Mouse (Mus musculus) natural killer cell, adult 2 months (primary cell): ENCODE results near the gene Cacna2d2.
"Not testable (repeated sequence)": the region's sequence is repeated elsewhere in the genome, so short reads cannot be mapped to it uniquely, and the experiment has no call there.

ENCODE experiments used
- DNase-seq, 2 experiments: peaks; one replicate each; pipeline ENCODE4 v3.0.0; 2022; ENCODE audit warnings: low spot score in 2 of 2

Cacna2d2 gene

DNA sequence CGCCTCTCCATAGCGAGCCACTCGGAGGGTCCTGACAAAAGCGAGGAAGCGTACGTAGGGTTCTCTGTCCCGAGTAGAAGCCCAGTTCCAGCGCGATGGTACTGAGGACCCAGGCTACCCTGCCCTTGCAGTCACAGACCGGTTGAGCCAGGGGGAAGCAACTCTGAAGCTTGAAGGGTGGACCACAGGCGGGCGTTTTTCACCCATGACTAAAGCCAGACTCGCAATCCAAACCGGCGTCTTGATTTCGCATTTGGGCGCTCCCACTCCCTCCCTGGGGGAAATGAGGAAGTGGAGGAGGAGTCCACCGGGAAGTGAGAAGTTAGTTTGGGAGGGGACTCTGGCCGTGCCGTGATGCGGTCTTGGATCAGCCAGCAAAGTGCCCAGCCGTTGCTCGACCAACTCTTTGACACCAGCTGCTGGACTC, 155.6 kb downstream of the Cacna2d2 start:
- DNase-seq, result peak in 1 of 2 experiments; percentile 29

DNA sequence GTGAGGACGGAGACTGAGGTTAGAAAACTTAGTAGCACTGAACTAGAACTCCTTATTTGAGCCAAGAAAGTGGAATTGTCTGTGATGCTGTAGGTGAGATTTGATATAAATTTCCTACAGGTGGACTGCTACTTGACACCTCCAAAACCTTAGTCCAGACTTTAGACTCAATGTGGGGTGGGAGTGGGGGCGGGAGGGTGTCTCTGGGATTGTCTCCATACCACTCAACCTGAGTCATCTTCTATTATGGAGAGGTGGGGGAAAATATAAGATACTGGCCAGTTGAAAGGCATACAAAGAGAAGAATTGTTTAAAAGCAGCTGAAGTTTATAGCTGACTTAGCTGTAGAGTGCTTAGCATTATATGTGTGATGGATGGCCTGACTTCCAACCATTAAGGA, 156.3 kb downstream of the Cacna2d2 start:
- no peak for DNase-seq

DNA sequence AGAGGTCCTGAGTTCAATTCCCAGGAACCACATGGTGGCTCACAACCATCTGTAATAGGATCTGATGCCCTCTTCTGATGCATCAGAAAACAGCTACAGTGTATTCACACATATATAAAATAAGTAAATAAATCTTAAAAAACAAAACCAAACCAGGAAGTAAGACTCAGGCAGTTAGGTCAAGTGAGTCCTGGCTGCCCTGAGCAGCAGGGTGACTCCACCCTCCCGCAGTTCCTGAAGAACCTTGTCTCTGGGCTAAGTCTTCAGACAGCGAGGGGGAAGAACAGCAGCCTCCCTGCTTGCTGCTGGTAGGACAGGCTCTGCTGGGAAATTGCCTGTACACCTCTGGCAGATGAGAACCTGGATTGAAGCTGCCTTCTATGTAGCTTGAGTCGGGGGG, 156.9 kb downstream of the Cacna2d2 start:
- no peak for DNase-seq

DNA sequence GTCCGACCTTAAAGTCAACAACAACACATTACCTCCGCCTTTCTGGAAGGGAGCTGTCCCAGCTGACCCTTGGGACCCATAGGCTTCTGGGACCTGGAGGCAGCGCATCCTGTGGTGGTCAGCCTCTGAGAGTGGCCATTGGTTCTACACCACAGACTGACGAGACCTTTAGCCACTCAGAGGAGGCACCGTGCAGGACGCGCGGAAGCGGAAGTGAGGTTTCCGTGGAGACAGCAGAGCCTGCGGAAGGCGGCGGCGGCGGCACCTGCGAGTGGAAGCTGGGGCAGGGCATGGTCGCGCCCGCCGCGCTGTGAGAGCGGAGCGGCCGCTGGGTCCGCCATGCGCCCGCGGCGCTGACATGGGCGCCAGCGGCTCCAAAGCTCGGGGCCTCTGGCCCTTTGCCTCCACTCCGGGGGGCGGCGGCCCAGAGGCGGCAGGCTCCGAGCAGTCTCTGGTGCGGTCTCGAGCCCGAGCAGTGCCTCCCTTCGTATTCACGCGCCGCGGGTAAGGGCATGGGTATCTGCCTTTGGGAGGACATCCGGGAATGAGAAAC, 163.7 kb downstream of the Cacna2d2 start, which contains the start of gene Tusc2:
Gene Tusc2 (plus strand): TSS at position 227 of the 553 bp plus-strand sequence.
- DNase-seq, result peak; percentile 92 to 93

DNA sequence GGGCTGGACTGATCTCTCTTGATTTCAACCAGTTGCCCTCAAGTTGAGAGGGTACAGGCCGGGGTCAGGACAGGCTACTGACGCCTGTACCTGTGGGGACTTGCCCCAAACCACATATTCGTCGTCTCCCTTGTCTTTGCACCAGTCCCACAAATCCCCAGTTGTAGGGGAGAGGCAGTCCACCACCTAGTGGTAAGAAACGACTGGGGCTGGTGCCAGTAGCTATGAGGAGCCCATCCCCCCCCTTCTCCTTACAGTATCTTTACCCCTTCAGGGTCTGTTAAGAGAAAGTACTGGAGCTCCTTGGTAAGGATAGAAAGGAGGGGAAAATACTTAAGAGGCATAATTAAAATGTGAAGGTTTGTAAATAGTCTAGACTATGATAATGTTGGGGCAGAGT, 166.1 kb downstream of the Cacna2d2 start:
- DNase-seq, result not testable (repeated sequence)

DNA sequence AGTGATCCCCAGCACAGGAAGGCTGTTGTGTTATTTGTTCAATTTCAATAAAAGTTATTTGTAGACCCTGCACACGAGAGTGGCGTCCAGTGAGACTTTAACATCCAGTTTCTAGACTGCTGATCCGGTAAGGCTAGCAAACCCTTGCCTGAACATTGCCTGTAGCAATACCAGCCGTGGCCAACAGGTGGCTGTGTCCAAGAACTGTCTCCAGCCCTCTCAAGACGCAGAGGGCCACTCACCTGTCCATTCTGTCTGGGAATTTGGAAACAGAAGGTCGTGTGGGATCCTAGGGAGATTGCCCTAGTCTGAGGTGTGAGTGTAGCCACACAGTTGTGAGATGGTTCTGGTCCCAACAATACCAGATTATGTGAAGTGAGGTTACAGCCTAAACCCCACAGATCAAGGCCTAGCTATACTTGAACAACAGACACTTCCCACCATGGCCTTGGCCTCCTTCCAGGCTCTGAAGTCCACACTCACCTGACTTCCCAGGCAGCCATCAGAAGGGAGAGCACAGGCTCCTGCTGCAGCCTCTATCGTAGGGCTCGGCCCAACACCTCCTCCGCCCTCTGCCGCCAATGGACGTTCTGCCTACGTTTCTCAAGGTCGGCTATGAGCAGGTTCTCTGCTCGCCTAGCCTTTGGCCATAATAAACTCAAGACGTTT, 166.8 kb downstream of the Cacna2d2 start:
- DNase-seq, result peak; percentile 70 to 80

DNA sequence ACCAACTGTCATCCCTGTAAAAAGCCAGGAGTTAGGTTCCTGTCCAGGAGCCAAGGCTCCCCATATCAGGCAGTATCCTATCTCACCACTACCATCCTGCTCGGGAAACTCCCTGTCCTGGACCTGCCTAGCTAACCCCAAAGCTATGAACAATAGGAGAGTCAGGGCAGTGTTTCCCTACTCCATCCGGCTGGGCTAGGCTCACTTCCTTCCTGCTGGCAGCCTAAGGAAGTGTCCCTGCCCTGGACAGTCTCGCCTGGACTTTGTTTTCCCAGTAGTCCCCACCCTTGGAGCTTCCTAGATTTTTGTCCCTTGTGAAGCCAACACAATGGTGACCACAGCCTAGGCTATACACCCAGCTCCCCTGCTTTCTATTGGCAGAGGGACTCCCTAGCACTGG, 167.4 kb downstream of the Cacna2d2 start:
- DNase-seq, result no peak

DNA sequence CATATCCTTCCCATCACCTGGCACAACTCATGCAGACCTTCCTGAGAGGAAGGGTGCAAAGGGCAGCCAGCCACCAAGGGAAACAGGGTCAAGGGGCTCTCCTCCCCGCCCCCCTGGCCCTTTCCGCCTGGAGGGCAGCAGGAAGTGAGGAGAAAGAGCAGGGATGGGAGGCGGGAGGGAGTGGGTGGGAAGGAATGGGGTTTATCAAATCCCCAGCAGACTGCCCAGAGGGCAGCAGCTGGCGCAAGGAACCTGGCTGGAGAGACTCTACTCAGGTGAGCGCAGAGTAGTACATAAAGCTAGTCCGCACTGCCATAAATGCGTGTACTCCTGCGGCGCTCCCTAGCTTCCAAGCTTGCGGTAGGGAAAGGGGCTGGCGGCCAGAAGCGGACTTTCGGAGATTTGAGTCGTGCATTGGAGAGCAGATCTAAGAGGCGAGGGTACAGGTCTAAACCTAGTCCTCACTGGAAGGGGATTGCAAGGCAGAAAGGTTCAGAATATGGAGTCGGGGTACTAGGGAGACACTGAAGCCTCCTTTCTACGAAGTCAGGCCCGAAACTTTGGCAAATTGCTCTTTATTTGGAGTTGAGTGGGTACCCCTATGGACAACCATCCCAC, 168.4 kb downstream of the Cacna2d2 start, which contains the start of gene Hyal2:
Gene Hyal2 (plus strand): TSS at position 244 of the 618 bp plus-strand sequence.
- DNase-seq, result no peak

DNA sequence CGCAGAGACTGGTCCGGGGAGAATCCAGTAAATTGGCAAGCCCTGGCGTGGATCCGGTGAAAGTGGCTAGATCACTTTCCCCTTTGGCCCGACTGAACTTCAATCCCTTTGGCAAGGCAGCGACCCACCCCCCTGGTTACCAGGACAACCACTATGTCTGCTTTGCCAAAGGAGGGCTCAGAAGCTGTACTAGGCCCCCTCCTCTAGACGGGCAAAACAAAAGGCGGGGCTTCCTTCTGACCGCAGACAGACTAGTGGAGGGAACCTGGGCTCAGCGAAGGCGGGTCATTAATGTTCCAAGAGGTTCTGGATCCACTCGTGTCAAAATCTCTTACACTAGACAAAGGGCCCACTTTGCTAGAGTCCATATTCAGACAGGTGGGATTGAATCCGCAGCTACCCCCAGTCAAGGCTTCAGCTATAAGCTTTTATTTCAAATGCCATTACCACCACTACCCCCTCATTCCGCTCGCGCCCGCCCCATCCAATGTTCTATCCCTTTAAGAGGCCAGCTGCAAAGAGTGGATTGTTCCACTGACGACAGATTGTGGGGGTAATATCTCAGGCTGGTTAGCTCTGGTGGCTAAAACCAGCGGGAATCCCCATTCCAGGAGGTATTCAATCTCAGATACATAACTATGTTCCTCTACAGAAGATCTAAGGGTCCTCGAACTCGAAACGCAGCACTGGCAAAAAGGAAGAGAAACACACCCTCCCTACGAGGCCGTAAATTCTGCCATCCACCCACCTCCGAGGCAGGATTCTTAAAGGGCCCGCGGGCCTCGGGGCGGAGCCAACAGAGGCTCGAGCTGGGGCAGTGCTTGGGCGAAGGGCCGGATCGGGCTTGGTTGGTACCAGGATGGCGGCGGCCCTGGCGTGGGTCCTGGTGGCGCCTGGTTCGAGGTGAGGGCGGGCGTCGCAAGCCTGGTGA, 169.2 kb downstream of the Cacna2d2 start:
- DNase-seq, result peak; percentile 71 to 81

DNA sequence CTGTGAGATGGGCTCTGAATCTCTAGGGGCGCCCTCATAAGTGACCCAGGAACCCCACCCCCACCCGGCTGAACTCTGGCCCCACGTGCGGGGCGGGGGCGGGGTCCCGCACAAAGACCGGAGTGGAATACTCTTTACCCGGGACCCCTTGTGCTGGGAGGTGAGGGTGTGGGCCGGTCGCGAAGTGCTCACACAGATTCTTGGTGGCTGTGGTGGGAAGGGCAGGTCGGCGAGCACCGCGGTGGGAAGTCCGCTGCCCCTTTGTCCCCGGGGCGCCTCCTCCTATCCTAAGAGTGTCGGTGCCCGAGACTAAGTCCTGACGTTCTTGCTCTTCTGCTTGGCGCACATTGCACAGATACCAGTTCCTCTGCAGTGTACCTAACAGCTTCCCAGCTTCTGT, 169.9 kb downstream of the Cacna2d2 start:
- DNase-seq, result no peak

DNA sequence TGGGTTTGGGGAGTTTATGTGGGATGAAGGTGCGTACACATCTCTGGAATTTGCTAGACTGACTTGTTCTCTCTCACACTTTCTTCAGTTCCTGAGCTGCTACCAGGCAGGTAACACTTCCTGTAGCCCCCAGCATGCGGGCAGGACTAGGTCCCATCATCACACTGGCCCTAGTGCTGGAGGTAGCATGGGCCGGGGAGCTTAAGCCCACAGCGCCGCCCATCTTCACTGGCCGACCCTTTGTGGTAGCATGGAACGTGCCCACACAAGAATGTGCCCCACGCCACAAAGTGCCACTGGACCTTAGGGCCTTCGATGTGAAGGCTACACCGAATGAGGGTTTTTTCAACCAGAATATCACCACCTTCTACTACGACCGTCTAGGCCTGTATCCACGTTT, 170.6 kb downstream of the Cacna2d2 start:
- DNase-seq, result no peak

DNA sequence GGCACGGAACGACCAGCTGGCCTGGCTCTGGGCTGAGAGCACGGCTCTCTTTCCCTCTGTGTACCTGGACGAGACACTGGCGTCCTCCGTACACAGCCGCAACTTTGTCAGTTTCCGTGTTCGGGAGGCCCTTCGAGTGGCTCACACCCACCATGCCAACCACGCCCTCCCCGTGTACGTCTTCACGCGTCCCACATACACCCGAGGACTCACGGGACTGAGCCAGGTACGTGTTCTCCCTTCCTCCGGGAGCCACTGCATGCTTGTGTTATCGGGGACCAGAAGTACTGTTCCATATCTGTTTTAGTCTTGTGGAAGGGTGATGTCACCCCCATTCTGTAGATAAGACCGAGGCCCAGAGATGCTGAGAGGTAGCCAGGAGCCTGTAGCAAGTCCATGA, 171.4 kb downstream of the Cacna2d2 start:
- DNase-seq, result no peak

DNA sequence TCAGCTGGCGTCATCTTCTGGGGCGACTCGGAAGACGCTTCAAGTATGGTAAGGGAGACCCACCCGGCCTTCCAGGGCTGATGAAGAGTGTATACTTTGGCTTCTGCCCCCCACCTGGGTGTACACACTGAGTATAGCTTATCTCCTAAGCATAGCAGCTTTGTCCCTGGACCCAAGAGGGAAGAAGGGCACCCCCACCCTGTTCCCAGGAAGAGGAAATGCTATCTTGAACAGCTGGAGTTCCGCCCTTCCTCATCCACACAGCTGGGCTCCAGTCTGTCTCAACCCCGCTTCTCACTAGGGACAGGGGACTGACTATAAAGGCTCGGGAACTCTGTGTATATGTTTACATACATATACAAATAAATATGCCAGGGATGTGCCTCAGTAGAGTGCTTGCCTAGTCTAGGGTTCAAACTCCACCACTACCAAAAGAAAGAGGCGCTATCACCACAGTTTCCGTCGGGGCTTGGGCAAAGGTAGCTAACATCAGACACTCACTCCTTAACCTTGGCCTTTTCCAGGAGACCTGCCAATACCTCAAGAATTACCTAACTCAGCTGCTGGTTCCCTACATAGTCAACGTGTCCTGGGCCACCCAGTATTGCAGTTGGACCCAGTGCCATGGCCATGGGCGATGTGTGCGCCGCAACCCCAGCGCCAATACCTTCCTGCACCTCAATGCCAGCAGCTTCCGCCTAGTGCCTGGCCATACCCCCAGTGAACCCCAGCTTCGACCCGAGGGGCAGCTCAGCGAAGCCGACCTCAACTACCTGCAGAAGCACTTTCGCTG, 172.3 kb downstream of the Cacna2d2 start:
- DNase-seq, result no peak

DNA sequence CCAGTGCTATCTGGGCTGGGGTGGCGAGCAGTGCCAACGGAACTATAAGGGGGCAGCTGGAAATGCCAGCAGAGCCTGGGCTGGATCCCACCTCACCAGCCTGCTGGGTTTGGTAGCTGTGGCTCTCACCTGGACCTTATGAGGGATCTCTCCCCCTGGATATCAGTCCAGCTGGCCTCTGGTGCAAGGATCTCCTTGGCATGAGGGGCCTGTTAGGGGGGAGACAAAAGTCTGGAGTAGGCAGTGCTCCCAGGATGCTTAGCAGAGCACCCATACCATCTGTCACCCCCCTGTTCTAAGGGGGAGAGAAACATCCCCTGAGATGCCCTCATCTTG, 172.9 kb downstream of the Cacna2d2 start:
- DNase-seq, result no peak

DNA sequence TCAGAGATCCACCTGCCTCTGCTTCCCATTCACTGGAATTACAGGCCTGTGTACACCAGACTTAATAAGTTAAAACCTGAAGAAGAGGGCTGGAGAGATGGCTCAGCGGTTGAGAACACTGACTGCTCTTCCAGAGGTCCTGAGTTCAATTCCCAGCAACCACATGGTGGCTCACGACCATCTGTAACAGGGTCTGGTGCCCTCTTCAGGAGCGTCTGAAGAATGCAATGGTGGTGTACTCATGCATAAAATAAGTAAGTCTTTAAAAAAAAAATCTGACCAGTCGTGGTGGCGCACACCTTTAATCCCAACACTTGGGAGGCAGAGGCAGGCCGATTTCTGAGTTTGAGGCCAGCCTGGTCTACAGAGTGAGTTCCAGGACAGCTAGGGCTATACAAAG, 174.4 kb downstream of the Cacna2d2 start:
- not testable (repeated sequence) for DNase-seq

DNA sequence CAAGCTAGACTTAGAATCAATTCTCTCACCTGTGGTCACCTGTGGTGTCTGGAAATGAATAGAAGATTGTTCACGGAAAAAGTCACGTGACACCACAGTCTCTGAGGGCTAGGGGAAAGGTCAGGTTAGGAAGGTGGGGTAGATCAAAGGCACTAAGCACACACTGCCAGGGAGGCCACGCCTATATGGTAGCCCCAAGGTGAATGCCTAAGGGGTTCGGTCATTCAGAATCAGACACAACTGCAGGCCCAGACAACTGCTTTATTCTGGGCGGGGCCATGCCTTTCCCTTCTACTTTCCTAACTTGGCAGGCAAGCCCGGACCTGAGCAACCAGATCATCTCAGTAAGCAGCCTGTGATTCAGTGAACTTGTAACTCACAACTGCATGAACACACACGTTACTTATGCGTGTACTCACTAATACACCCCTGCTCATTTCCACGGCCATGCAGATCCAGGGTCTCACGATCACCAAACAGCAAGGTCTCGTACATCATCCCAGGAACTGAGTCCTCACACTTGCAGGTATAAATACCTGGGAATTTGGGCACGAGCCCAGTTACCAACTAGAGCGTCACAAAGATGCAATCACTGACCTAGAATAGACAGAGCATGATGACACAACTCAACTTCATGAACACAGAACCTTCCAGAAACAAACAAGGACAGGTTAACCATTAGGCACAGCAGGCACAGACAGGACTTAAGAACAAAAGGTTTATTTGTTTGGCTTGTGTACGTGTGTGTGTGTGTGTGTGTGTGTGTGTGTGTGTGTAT, 176.4 kb downstream of the Cacna2d2 start:
- DNase-seq, result no peak

DNA sequence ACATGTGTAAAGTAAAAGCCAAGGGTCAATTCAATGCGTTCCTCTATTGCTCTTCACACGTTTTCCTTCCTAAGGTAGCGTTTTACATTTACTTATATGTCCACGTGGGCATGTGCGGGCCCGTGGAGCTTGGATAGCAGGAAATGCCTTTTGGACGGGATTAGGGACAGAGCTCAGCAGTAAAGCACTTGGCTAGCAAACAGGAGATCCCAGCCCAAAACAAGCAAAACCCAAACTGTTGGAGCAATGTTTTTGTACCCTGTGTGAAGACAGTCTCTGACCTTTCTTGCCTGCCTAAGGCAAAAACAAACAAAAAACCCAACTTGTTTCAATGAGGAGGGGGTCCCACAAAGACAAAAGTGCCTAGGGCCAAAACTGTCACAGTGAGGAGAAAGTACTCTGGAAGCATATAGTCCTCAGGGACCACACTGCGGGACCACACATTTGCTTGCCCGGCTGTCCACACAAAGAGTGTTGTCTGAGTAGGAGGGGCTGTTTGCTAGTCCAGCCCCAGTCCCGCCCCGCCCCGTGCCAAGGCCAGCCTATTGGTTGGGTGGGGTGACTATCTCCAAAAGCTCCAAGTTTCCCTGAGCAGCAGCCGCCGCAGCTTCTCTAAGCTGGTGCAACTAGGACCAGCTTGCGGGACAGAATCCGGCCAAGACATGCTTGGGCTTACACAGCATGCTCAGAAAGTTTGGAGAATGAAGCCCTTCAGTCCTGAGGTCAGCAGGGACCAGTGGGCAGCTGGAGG, 177.1 kb downstream of the Cacna2d2 start, which contains the start of gene Hyal1:
Gene Hyal1 (plus strand): TSS at position 571 of the 751 bp plus-strand sequence.
- DNase-seq, result no peak

DNA sequence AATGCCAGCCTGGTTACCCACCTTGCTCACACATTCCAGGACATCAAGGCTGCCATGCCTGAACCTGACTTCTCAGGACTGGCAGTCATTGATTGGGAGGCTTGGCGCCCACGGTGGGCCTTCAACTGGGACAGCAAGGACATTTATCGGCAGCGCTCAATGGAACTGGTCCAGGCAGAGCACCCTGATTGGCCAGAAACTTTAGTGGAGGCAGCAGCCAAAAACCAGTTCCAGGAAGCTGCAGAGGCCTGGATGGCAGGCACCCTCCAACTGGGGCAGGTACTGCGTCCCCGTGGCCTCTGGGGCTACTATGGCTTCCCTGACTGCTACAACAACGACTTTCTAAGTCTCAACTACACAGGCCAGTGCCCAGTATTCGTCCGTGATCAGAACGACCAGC, 178.5 kb downstream of the Cacna2d2 start:
- no peak for DNase-seq

DNA sequence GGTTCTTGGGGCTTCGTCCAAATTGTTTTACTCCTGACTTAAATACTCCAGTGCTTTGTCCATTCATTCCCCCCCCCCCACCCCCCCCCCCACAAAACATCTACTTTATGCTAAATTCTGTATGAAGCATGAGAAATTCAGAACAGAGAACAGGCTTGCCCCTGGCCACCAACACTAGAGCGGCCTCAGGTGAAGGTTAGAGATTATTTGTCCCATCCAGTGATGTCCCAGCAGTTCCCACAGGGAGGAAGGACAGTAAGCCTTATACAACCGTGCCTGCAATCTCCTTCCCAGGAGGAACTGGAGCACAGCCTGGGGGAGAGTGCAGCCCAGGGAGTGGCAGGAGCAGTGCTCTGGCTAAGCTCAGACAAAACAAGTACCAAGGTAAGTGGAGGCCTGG, 179.2 kb downstream of the Cacna2d2 start, which contains the start of gene Naa80:
Gene Naa80 (plus strand): TSS at position 301 of the 400 bp plus-strand sequence.
- DNase-seq, result no peak
